Mouse (Mus musculus) neutrophil, adult 65 days (primary cell): ENCODE measurements around the gene Gm14440. TPM values are rescaled to one million over a fixed set of nuclear protein-coding genes. Genes with fewer than 3 reads are reported as not detected.

Experiments used
- total RNA-seq: library from RNA; stranded (reverse); gene quantifications from 2 replicates; pipeline ENCODE4 v1.2.4, GENCODE M21; 2023

The Gm14440 gene
- 0.84 TPM in 1 of 2 replicates, not detected in the other for total RNA-seq

DNA sequence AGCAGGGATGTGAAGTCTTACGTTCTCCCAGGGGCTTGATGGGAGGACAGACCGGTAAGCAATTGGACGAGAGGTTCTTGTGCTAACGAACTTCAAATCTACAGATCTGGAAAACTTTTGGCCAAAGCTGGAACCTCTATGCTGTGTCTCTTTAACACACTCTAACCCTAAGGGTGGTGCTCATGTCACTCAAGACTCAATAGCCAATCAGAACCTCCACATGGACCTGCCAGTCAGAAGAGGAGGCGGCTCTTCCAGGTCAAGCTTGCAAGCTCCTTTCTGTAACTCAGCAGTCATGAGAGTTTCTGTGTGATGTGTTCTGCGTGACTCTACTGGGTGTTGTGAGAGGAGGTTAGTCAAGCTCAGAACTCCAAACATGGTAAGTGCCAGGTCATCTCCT is at the start of gene Gm14440:
TSS of gene Gm14440 (plus strand) at position 301 of the 400 bp plus-strand sequence.

Other genes with a start within 250 kb of the Gm14440 start
- gene Gm14393, start 207.3 kb upstream of the Gm14440 start, total RNA-seq: not detected in 2 replicates
- 0.82 and 1.1 TPM in 2 replicates for gene Gm14399, start 133.1 kb upstream of the Gm14440 start, total RNA-seq
- gene Gm14443, start 99.3 kb upstream of the Gm14440 start, total RNA-seq: not detected in 2 replicates
- gene Gm14391, start 68.2 kb upstream of the Gm14440 start, total RNA-seq: 2.9 and 3.3 TPM in 2 replicates
- 2.0 and 2.3 TPM in 2 replicates for gene Gm4631, start 63.1 kb downstream of the Gm14440 start, total RNA-seq
- 0.32 and 0.60 TPM in 2 replicates for gene Zfp968, start 97.3 kb downstream of the Gm14440 start, total RNA-seq
- not detected in 2 replicates for gene Gm4724, start 160.7 kb downstream of the Gm14440 start, total RNA-seq
- 0.36 and 0.41 TPM in 2 replicates for gene Zfp965, start 194.9 kb downstream of the Gm14440 start, total RNA-seq